Mouse (Mus musculus) B cell, adult 2 months (primary cell): ENCODE results near the gene Jarid2.

Source experiments
- DNase-seq, 2 experiments: peaks; one replicate each; pipeline ENCODE4 v3.0.0; 2022

The Jarid2 gene

GRCm38 (mm10) chr13:44851426-44851825 is 122.2 kb downstream of the Jarid2 start:
- no peak for DNase-seq

- DNase-seq = no peak
Observed at GRCm38 (mm10) chr13:44852024-44852423, 122.8 kb downstream of the Jarid2 start.

GRCm38 (mm10) chr13:44865566-44865965 is 136.3 kb downstream of the Jarid2 start:
- peak in 1 of 2 experiments; percentile 21 for DNase-seq

GRCm38 (mm10) chr13:44868037-44868650 is 138.9 kb downstream of the Jarid2 start:
- no peak for DNase-seq

GRCm38 (mm10) chr13:44869418-44870119 is 140.3 kb downstream of the Jarid2 start:
- DNase-seq = peak; percentile 100

GRCm38 (mm10) chr13:44876799-44877198 is 147.5 kb downstream of the Jarid2 start:
- DNase-seq = no peak

- no peak for DNase-seq
Observed at GRCm38 (mm10) chr13:44881001-44881400, 151.7 kb downstream of the Jarid2 start.

GRCm38 (mm10) chr13:44886221-44886620 is 156.9 kb downstream of the Jarid2 start:
- no peak for DNase-seq

GRCm38 (mm10) chr13:44890612-44891011 is 161.3 kb downstream of the Jarid2 start:
- no peak for DNase-seq

GRCm38 (mm10) chr13:44891813-44892730 is 162.8 kb downstream of the Jarid2 start:
- no peak for DNase-seq

- no peak for DNase-seq
Observed at GRCm38 (mm10) chr13:44896211-44896610, 166.9 kb downstream of the Jarid2 start.

- no peak for DNase-seq
Observed at GRCm38 (mm10) chr13:44902299-44902698, 173.0 kb downstream of the Jarid2 start.

GRCm38 (mm10) chr13:44903416-44903815 is 174.1 kb downstream of the Jarid2 start:
- no peak for DNase-seq

GRCm38 (mm10) chr13:44904271-44904670 is 175.0 kb downstream of the Jarid2 start:
- no peak for DNase-seq

- DNase-seq = no peak
Observed at GRCm38 (mm10) chr13:44906141-44906540, 176.9 kb downstream of the Jarid2 start.

- DNase-seq = no peak
Observed at GRCm38 (mm10) chr13:44907702-44908101, 178.4 kb downstream of the Jarid2 start.

GRCm38 (mm10) chr13:44908790-44909189 is 179.5 kb downstream of the Jarid2 start:
- DNase-seq = no peak

- DNase-seq = no peak
Observed at GRCm38 (mm10) chr13:44912851-44913250, 183.6 kb downstream of the Jarid2 start.

- DNase-seq = no peak
Observed at GRCm38 (mm10) chr13:44913560-44913959, 184.3 kb downstream of the Jarid2 start.

GRCm38 (mm10) chr13:44915382-44915781 is 186.1 kb downstream of the Jarid2 start:
- DNase-seq = no peak

- peak in 1 of 2 experiments; percentile 11 for DNase-seq
Observed at GRCm38 (mm10) chr13:44915945-44916344, 186.7 kb downstream of the Jarid2 start.

- DNase-seq = no peak
Observed at GRCm38 (mm10) chr13:44917202-44917601, 187.9 kb downstream of the Jarid2 start.

- DNase-seq = no peak
Observed at GRCm38 (mm10) chr13:44918269-44918668, 189.0 kb downstream of the Jarid2 start.
